In genomic region chr17:52459997-52460387, GRCm38 (mm10) we compare ENCODE assay signal across 23 mouse cellular contexts.
DNase-seq lines count a peak whose midpoint lies in the region; ATAC-seq and TF ChIP-seq lines count a peak whose summit lies in the region.
"Had no signal": no experiment of that assay in that cellular context is flagged by ENCODE, and none has a peak within 500 bp of the region (broad histone marks: within the 10 kb centered on the region; RNA-seq: fewer than 3 reads in every experiment).

No protein-coding gene starts in this region.

- no peak for DNase-seq in forebrain, embryonic 11.5 days (ENCODE audit: low spot score)
- no peak for DNase-seq in hindbrain, embryonic 10.5 days (ENCODE audit: low spot score)
- DNase-seq in midbrain, embryonic 14.5 days, result peak; percentile 37
- no peak for DNase-seq in midbrain, embryonic 11.5 days (ENCODE audit: low spot score, missing footprints)
- DNase-seq in brain, embryonic 14.5 days (ENCODE audit: low read depth), result peak; percentile 65
- DNase-seq in cerebellum, adult 9-11 months, result no peak
- DNase-seq: adrenal gland, adult 8-10 months; adrenal gland, postnatal 25 days; cerebellum, adult 18-20 months; cerebellum, adult 9-10 months; cerebellum, postnatal 25 days; gastrocnemius, adult 2 months; gastrocnemius, postnatal 14 days; heart, adult 11 months; kidney, adult 11 months had no signal

- H3K9ac ChIP-seq in forebrain, embryonic 12.5 days, result no peak overlapping the region
- no peak overlapping the region for H3K9ac ChIP-seq in forebrain, embryonic 11.5 days (ENCODE audit: low read length)
- no peak overlapping the region for H3K9ac ChIP-seq in hindbrain, embryonic 13.5 days
- no peak overlapping the region for H3K9ac ChIP-seq in midbrain, embryonic 14.5 days (replicated peaks; ENCODE audit: low read length)
- no peak overlapping the region for H3K9ac ChIP-seq in midbrain, embryonic 11.5 days (ENCODE audit: low read length)
- H3K9ac ChIP-seq: embryonic facial prominence, embryonic 13.5 days; intestine, embryonic 15.5 days had no signal

- H3K4me2 ChIP-seq in forebrain, embryonic 12.5 days, result no peak overlapping the region
- H3K4me2 ChIP-seq in forebrain, embryonic 11.5 days (ENCODE audit: low read depth, low read length, severe bottlenecking), result no peak overlapping the region
- H3K4me2 ChIP-seq in hindbrain, embryonic 13.5 days, result no peak overlapping the region
- H3K4me2 ChIP-seq in midbrain, embryonic 14.5 days (ENCODE audit: low read length), result no peak overlapping the region; the same call in 1 of the 2 replicates
- H3K4me2 ChIP-seq in midbrain, embryonic 11.5 days, result no peak overlapping the region
- H3K4me2 ChIP-seq: embryonic facial prominence, embryonic 13.5 days; heart, embryonic 11.5 days; intestine, embryonic 15.5 days had no signal

- peak; percentile 47 for ATAC-seq in forebrain, embryonic 12.5 days (ENCODE audit: low FRiP score)
- ATAC-seq in forebrain, embryonic 11.5 days (replicated peaks; ENCODE audit: low FRiP score), result no peak
- ATAC-seq in hindbrain, embryonic 13.5 days (ENCODE audit: low FRiP score), result peak; percentile 38; the same call in 1 of the 2 replicates
- ATAC-seq in midbrain, embryonic 14.5 days (ENCODE audit: low FRiP score, low TSS enrichment), result 0 out of 2 replicates have a peak, but pooled peaks have one; percentile 16
- no peak for ATAC-seq in midbrain, embryonic 11.5 days (ENCODE audit: low FRiP score)
- ATAC-seq: activated CD4-positive, CD25-positive, alpha-beta regulatory T cell, adult 4 months; intestine, embryonic 15.5 days had no signal

- no peak for TF ChIP-seq CTCF in brain, embryonic 14.5 days (IDR thresholded peaks at IDR 0.05; ENCODE audit: borderline replicate concordance, extremely low read depth, insufficient read depth, insufficient read length)

- H3K9me3 ChIP-seq in forebrain, embryonic 12.5 days, result no peaks in the 10 kb centered on the region
- no peaks in the 10 kb centered on the region for H3K9me3 ChIP-seq in forebrain, embryonic 11.5 days (ENCODE audit: control insufficient read depth, low read length)
- no peaks in the 10 kb centered on the region for H3K9me3 ChIP-seq in hindbrain, embryonic 13.5 days
- no peaks in the 10 kb centered on the region for H3K9me3 ChIP-seq in hindbrain, embryonic 10.5 days
- H3K9me3 ChIP-seq in midbrain, embryonic 14.5 days (ENCODE audit: control insufficient read depth, low read length), result no peaks in the 10 kb centered on the region
- H3K9me3 ChIP-seq in midbrain, embryonic 11.5 days (ENCODE audit: control insufficient read depth, low read length), result no peaks in the 10 kb centered on the region
- H3K9me3 ChIP-seq: embryonic facial prominence, embryonic 10.5 days; embryonic facial prominence, embryonic 13.5 days; intestine, embryonic 15.5 days had no signal

- H3K4me3 ChIP-seq in forebrain, embryonic 12.5 days (replicated peaks), result no peak overlapping the region
- no peak overlapping the region for H3K4me3 ChIP-seq in forebrain, embryonic 11.5 days (ENCODE audit: low read depth, low read length)
- H3K4me3 ChIP-seq in hindbrain, embryonic 13.5 days, result no peak overlapping the region
- H3K4me3 ChIP-seq in hindbrain, embryonic 10.5 days, result no peak overlapping the region
- H3K4me3 ChIP-seq in midbrain, embryonic 14.5 days (replicated peaks; ENCODE audit: low read depth, low read length), result no peak overlapping the region
- H3K4me3 ChIP-seq in midbrain, embryonic 11.5 days (ENCODE audit: low read depth, low read length), result no peak overlapping the region
- H3K4me3 ChIP-seq: embryonic facial prominence, embryonic 10.5 days; embryonic facial prominence, embryonic 13.5 days; erythroblast, embryonic 14.5 days; gastrocnemius, adult 2 months; intestine, embryonic 15.5 days had no signal

- peaks cover 15% of the 10 kb centered on the region for H3K4me1 ChIP-seq in forebrain, embryonic 12.5 days
- H3K4me1 ChIP-seq in forebrain, embryonic 11.5 days (replicated peaks; ENCODE audit: control insufficient read depth, insufficient read depth, low read length), result peaks cover 3% of the 10 kb centered on the region; the same call in 1 of the 2 replicates
- peaks cover 9% of the 10 kb centered on the region for H3K4me1 ChIP-seq in hindbrain, embryonic 13.5 days (replicated peaks)
- H3K4me1 ChIP-seq in hindbrain, embryonic 10.5 days (replicated peaks), result no peaks in the 10 kb centered on the region
- 0 out of 2 replicates have a peak, but pooled peaks cover 9% of the 10 kb centered on the region for H3K4me1 ChIP-seq in midbrain, embryonic 14.5 days (ENCODE audit: control insufficient read depth, insufficient read depth, low read length)
- H3K4me1 ChIP-seq in midbrain, embryonic 11.5 days (ENCODE audit: control insufficient read depth, insufficient read depth, low read length), result no peaks in the 10 kb centered on the region
- H3K4me1 ChIP-seq: embryonic facial prominence, embryonic 10.5 days; intestine, embryonic 15.5 days had no signal

- no peak overlapping the region for H3K27ac ChIP-seq in forebrain, embryonic 12.5 days
- H3K27ac ChIP-seq in forebrain, embryonic 11.5 days (ENCODE audit: low read depth, low read length), result no peak overlapping the region
- no peak overlapping the region for H3K27ac ChIP-seq in hindbrain, embryonic 13.5 days
- no peak overlapping the region for H3K27ac ChIP-seq in hindbrain, embryonic 10.5 days
- H3K27ac ChIP-seq in midbrain, embryonic 14.5 days (replicated peaks; ENCODE audit: low read depth, low read length), result no peak overlapping the region
- H3K27ac ChIP-seq in midbrain, embryonic 11.5 days (ENCODE audit: low read depth, low read length), result no peak overlapping the region
- H3K27ac ChIP-seq: embryonic facial prominence, embryonic 10.5 days; embryonic facial prominence, embryonic 13.5 days; gastrocnemius, adult 2 months; intestine, embryonic 15.5 days had no signal

- 54% methylated on average over 5 of the region's 5 CpGs for WGBS in forebrain, embryonic 12.5 days
- WGBS in forebrain, embryonic 11.5 days, result 67% methylated on average over 5 of the region's 5 CpGs
- WGBS in hindbrain, embryonic 13.5 days, result 58% methylated on average over 5 of the region's 5 CpGs
- 92% methylated on average over 5 of the region's 5 CpGs for WGBS in hindbrain, embryonic 10.5 days
- 71% methylated on average over 5 of the region's 5 CpGs for WGBS in midbrain, embryonic 14.5 days
- 92% methylated on average over 5 of the region's 5 CpGs for WGBS in midbrain, embryonic 11.5 days

- no peak for TF ChIP-seq POLR2A in brain, embryonic 14.5 days (IDR thresholded peaks at IDR 0.05; ENCODE audit: borderline replicate concordance, extremely low read depth, insufficient read depth, insufficient read length, poor library complexity, severe bottlenecking)

- no peaks in the 10 kb centered on the region for H3K36me3 ChIP-seq in forebrain, embryonic 12.5 days (replicated peaks)
- H3K36me3 ChIP-seq in forebrain, embryonic 11.5 days (ENCODE audit: control insufficient read depth, insufficient read depth, low read length), result no peaks in the 10 kb centered on the region
- H3K36me3 ChIP-seq in hindbrain, embryonic 13.5 days, result no peaks in the 10 kb centered on the region
- H3K36me3 ChIP-seq in hindbrain, embryonic 10.5 days, result no peaks in the 10 kb centered on the region
- no peaks in the 10 kb centered on the region for H3K36me3 ChIP-seq in midbrain, embryonic 14.5 days (ENCODE audit: control insufficient read depth, insufficient read depth, low read length)
- H3K36me3 ChIP-seq in midbrain, embryonic 11.5 days (ENCODE audit: control insufficient read depth, insufficient read depth, low read length), result no peaks in the 10 kb centered on the region
- H3K36me3 ChIP-seq: embryonic facial prominence, embryonic 10.5 days; embryonic facial prominence, embryonic 13.5 days; intestine, embryonic 15.5 days had no signal

- no peaks in the 10 kb centered on the region for H3K27me3 ChIP-seq in forebrain, embryonic 12.5 days
- no peaks in the 10 kb centered on the region for H3K27me3 ChIP-seq in forebrain, embryonic 11.5 days (ENCODE audit: control insufficient read depth, insufficient read depth, low read length)
- no peaks in the 10 kb centered on the region for H3K27me3 ChIP-seq in hindbrain, embryonic 13.5 days
- no peaks in the 10 kb centered on the region for H3K27me3 ChIP-seq in hindbrain, embryonic 10.5 days (ENCODE audit: insufficient read depth, poor library complexity, severe bottlenecking)
- no peaks in the 10 kb centered on the region for H3K27me3 ChIP-seq in midbrain, embryonic 14.5 days (ENCODE audit: control insufficient read depth, insufficient read depth, low read length)
- no peaks in the 10 kb centered on the region for H3K27me3 ChIP-seq in midbrain, embryonic 11.5 days (ENCODE audit: control insufficient read depth, insufficient read depth, low read length)
- H3K27me3 ChIP-seq: embryonic facial prominence, embryonic 13.5 days; intestine, embryonic 15.5 days had no signal

Comparison
In these comparisons a context has a peak if more than half of its experiments do, and no peak if none do; other contexts are left out.
1. ATAC-seq: peak in forebrain, embryonic 12.5 days (single experiment), hindbrain, embryonic 13.5 days (single experiment) and midbrain, embryonic 14.5 days (single experiment); none in forebrain, embryonic 11.5 days (single experiment) and midbrain, embryonic 11.5 days (single experiment).
2. DNase-seq: peak in midbrain, embryonic 14.5 days (single experiment) and brain, embryonic 14.5 days (single experiment); none in forebrain, embryonic 11.5 days (single experiment), hindbrain, embryonic 10.5 days (single experiment), midbrain, embryonic 11.5 days (single experiment) and cerebellum, adult 9-11 months (single experiment).